Mouse (Mus musculus): ENCODE data around the gene Dazap1. TPM values are rescaled to one million over a fixed set of nuclear protein-coding genes. Genes with fewer than 3 reads are reported as not detected.
A peak's percentile ranks its signal among the peaks of the same experiment; 100 is the strongest.

Dazap1 gene
- polyA plus RNA-seq, 1 experiment from 2014 or later = 48.2 TPM

- Histone ChIP-seq H3K27me3 (ENCODE audit: poor library complexity, severe bottlenecking) (peaks cover 56% of the 10 kb centered on the region), H3K4me1 (peaks cover 60% of the 10 kb centered on the region), H3K9me3 (no peaks in the 10 kb centered on the region), H3K36me3 (replicated peaks) (peaks cover 5% of the 10 kb centered on the region; the same call in 1 of the 2 replicates), H3K4me3 (peak overlapping the region; percentile 76), H3K27ac (no peak overlapping the region)
- 80% methylated on average over 17 of the region's 17 CpGs for WGBS
- no peak for DNase-seq (ENCODE audit: extremely low spot score, low spot score)
These were observed 63.1 kb downstream of the Dazap1 start for GRCm38 (mm10) chr10:80324120-80325037.

DNA sequence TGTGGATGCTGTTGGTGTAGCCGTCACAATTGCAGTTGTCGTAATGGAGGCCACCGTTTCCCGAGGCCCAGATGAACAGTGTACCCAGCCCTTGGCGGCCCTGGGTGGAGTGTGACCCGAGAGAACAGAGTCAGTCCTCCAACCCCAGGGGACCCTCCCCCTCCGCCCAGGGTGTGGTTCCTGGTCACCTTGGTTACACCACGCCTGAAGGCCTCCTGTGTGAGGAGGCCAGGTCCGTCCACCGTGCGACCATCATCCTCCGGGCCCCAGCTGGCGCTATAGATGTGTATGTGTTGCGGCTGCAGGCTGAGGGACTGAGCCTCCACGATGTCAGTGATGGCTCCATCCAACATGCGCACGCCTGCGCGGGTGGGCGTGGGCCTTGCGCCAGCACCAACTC lies 63.8 kb downstream of the Dazap1 start:
- 89% methylated on average over 21 of the region's 21 CpGs for WGBS
- peaks cover 60% of the 10 kb centered on the region for H3K4me1 ChIP-seq

DNA sequence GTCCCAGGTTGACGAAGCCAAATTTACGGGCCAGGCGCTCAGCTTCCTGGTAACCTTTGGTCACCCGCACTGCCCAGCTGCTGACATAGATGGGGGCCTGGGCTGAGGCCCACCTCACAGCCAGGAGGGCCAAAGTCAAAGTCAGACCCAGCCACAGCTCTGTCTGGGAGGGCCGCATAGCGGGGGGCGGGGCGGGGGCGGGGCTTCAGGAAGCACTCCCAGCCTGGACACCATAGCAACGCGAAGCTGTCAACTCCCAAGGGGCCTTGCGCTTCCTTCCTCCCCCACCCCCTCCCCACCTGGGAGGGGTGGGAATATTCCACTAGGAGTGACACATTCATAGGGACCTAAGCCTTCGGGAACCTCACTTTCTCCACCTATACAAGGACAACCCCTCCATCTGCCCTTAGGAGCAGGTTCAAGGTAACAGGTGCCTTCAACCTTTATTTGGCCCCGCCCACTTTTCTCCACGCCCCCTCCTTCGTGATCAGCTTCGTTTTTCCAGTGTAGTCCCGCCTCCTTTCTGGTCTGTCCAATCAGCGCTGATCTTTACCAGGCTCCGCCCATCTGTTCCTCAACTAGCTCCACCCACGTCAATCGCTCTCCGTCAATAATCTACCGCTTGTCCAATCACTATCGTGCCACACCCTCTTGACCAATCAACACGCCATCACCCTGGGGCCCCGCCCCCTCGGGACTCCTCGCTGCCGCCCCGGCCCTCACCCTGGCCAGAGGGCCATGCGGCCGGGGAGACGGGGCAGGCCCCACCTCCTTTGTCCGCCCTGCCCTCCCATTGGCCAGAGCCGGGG lies 68.2 kb downstream of the Dazap1 start, which contains the start of the genes Pcsk4 and Reep6:
Gene Pcsk4, minus strand, starts transcription at position 226 of the 809 bp plus-strand sequence.
Gene Reep6, plus strand, starts transcription at position 681 of the 809 bp plus-strand sequence.
- Histone ChIP-seq H3K4me3 (peak within 1 kb of the TSS; percentile 56), H3K27ac (peak within 1 kb of the TSS; percentile 62)

More for the DNA sequence above, 63.8 kb downstream of the Dazap1 start:
- H3K27ac ChIP-seq = no peak overlapping the region
- H3K9me3 ChIP-seq = no peaks in the 10 kb centered on the region
- peaks cover 56% of the 10 kb centered on the region for H3K27me3 ChIP-seq (ENCODE audit: poor library complexity, severe bottlenecking)
- peak overlapping the region; percentile 14; the same call in 1 of the 2 replicates for H3K4me3 ChIP-seq
- no peak for DNase-seq (ENCODE audit: extremely low spot score, low spot score)
- H3K36me3 ChIP-seq (replicated peaks) = peaks cover 5% of the 10 kb centered on the region; the same call in 1 of the 2 replicates

DNA sequence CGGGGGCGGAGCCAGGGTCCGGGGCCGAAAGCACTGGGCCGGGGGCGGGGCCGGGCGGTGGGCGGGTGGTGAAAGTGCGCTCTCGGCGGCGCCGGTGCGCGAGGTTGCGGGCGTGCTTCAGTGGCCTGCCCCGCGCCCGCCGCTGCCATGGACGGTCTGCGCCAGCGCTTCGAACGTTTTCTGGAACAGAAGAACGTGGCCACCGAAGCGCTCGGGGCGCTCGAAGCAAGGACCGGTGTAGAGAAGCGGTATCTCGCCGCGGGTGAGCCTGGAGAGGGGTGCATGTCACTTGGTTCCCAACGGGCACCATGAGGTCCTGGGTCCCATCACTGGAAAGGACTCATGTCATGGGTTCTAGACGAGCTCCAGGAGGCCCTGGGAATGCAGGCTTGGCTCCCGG lies 68.8 kb downstream of the Dazap1 start:
- Histone ChIP-seq H3K9me3 (no peaks in the 10 kb centered on the region), H3K27me3 (ENCODE audit: poor library complexity, severe bottlenecking) (peaks cover 60% of the 10 kb centered on the region), H3K4me3 (peak overlapping the region; percentile 56), H3K27ac (peak overlapping the region; percentile 62), H3K36me3 (replicated peaks) (no peaks in the 10 kb centered on the region), H3K4me1 (peaks cover 35% of the 10 kb centered on the region)
- DNase-seq (ENCODE audit: extremely low spot score, low spot score) = no peak
- WGBS = 2% methylated on average over 40 of the region's 41 CpGs

More for the DNA sequence above, 68.2 kb downstream of the Dazap1 start, which contains the start of the genes Pcsk4 and Reep6:
- Histone ChIP-seq H3K27me3 (ENCODE audit: poor library complexity, severe bottlenecking) (peaks cover 61% of the 10 kb centered on the region), H3K9me3 (no peaks in the 10 kb centered on the region), H3K4me1 (peaks cover 41% of the 10 kb centered on the region), H3K36me3 (replicated peaks) (no peaks in the 10 kb centered on the region)
- peak; percentile 98 for DNase-seq (ENCODE audit: extremely low spot score, low spot score)
- 3% methylated on average over 36 of the region's 36 CpGs for whole genome bisulfite sequencing

GRCm38 (mm10) chr10:80330888-80331287 lies 69.6 kb downstream of the Dazap1 start:
- H3K4me1 ChIP-seq = peaks cover 31% of the 10 kb centered on the region
- peaks cover 62% of the 10 kb centered on the region for H3K27me3 ChIP-seq (ENCODE audit: poor library complexity, severe bottlenecking)

DNA sequence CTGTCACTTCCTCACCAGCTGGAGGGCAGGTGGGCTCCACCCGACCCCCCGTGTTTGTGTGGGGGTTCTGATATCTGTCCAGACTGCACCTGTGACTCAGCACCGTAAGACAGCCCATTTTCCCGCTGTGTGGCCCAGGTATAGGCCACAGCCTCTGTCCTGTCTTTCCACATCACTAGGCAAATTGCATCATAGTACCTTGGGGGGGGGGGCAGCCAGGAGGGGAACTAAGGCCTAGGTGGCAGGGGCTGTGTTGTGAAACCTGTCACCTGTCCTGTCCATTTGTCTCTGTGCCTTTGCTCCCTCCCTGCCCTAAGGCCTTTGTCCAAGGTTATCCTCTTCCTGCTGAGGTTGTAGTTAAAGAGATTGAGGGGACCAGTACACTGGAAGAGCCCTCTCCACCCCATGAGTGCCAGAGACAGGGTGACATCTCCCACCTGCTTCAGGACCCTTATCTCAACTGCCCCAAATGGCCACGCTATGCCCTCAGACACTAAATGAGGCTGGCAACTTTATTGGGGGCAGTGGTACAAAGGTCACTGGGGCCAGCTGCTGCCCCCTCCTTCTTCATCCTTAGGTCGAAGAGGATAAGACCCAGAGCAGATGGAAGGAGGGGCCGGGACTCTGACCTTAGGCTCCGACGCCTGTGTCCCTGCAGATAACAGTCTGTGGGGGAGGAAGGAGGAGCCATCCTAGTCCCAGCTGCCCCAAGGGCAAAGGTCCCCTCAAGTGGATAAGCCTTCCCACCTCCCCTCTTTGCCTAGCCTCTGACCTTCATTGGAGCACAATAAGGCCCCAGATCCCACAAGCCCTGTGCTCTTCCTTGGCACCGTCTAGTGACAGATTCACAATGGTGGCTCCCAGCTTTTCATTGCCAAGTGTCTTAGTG lies 70.6 kb downstream of the Dazap1 start:
- Histone ChIP-seq H3K9me3 (no peaks in the 10 kb centered on the region), H3K4me3 (no peak overlapping the region), H3K27me3 (ENCODE audit: poor library complexity, severe bottlenecking) (peaks cover 72% of the 10 kb centered on the region), H3K4me1 (peaks cover 31% of the 10 kb centered on the region), H3K27ac (no peak overlapping the region), H3K36me3 (replicated peaks) (peaks cover 4% of the 10 kb centered on the region)
- DNase-seq (ENCODE audit: extremely low spot score, low spot score) = no peak
- WGBS = 79% methylated on average over 10 of the region's 10 CpGs

More at GRCm38 (mm10) chr10:80330888-80331287, 69.6 kb downstream of the Dazap1 start:
- DNase-seq (ENCODE audit: extremely low spot score, low spot score) = no peak
- H3K36me3 ChIP-seq (replicated peaks) = peaks cover 4% of the 10 kb centered on the region
- H3K9me3 ChIP-seq = no peaks in the 10 kb centered on the region
- 76% methylated on average over 2 of the region's 2 CpGs for WGBS
- H3K27ac ChIP-seq = no peak overlapping the region
- peak overlapping the region; percentile 56; the same call in 1 of the 2 replicates for H3K4me3 ChIP-seq

GRCm38 (mm10) chr10:80332525-80332989 lies 71.3 kb downstream of the Dazap1 start:
- WGBS = 86% methylated on average over 5 of the region's 5 CpGs
- Histone ChIP-seq H3K9me3 (no peaks in the 10 kb centered on the region), H3K4me1 (peaks cover 31% of the 10 kb centered on the region), H3K4me3 (no peak overlapping the region), H3K27me3 (ENCODE audit: poor library complexity, severe bottlenecking) (peaks cover 71% of the 10 kb centered on the region), H3K36me3 (replicated peaks) (peaks cover 4% of the 10 kb centered on the region), H3K27ac (no peak overlapping the region)
- DNase-seq (ENCODE audit: extremely low spot score, low spot score) = no peak

DNA sequence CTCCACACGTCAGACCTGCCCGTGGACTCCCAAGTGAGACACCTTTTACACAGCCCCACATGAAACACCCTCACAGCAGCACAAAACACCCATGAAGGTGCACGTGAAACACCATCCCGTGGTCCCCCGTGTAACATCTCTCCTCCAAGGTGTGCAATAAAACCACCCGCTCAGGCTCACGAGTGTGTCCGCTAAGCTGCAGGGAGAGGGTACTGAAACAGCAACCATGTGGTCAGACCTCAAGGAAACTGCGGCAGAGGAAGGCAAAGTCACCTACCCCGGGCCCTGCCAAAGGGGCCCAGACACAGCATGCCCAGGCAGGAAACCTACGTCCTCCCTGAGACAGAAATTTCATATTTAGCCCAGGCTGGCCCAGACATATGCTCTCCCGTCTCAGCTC lies 75.0 kb downstream of the Dazap1 start:
- DNase-seq (ENCODE audit: extremely low spot score, low spot score) = no peak
- 90% methylated on average over 12 of the region's 12 CpGs for WGBS
- no peak overlapping the region for H3K4me3 ChIP-seq
- H3K27me3 ChIP-seq (ENCODE audit: poor library complexity, severe bottlenecking) = peaks cover 76% of the 10 kb centered on the region
- H3K27ac ChIP-seq = no peak overlapping the region
- H3K36me3 ChIP-seq (replicated peaks) = peaks cover 4% of the 10 kb centered on the region
- peaks cover 24% of the 10 kb centered on the region for H3K4me1 ChIP-seq
- no peaks in the 10 kb centered on the region for H3K9me3 ChIP-seq

Small RNA genes lying within 50 kb of the gene (microRNA-seq; reads per million reads assigned to microRNA genes)
- gene Mir6911 = not detected

Other genes starting within 250 kb of the Dazap1 start
- gene Arhgap45, start 244.8 kb upstream of the Dazap1 start, polyA plus RNA-seq (2016; fragmentation: Nextera tagmentation; extraction: Ambion mirVana) = 8.0 and 9.1 TPM in 2 replicates
- gene Polr2e, start 221.7 kb upstream of the Dazap1 start, polyA plus RNA-seq (2016; fragmentation: Nextera tagmentation; extraction: Ambion mirVana) = 279 and 286 TPM in 2 replicates
- gene Gpx4, start 214.3 kb upstream of the Dazap1 start, polyA plus RNA-seq (2016; fragmentation: Nextera tagmentation; extraction: Ambion mirVana) = 670 and 692 TPM in 2 replicates
- 14.7 and 15.6 TPM in 2 replicates for gene Sbno2, start 155.9 kb upstream of the Dazap1 start, polyA plus RNA-seq (2016; fragmentation: Nextera tagmentation; extraction: Ambion mirVana)
- gene Stk11, start 145.7 kb upstream of the Dazap1 start, polyA plus RNA-seq (2016; fragmentation: Nextera tagmentation; extraction: Ambion mirVana) = 14.4 and 18.1 TPM in 2 replicates
- gene Atp5d, start 122.9 kb upstream of the Dazap1 start, polyA plus RNA-seq (2016; fragmentation: Nextera tagmentation; extraction: Ambion mirVana) = 495 and 498 TPM in 2 replicates
- 6.8 and 7.3 TPM in 2 replicates for gene Cbarp, start 120.7 kb upstream of the Dazap1 start, polyA plus RNA-seq (2016; fragmentation: Nextera tagmentation; extraction: Ambion mirVana)
- 19.1 and 19.8 TPM in 2 replicates for gene Midn, start 113.2 kb upstream of the Dazap1 start, polyA plus RNA-seq (2016; fragmentation: Nextera tagmentation; extraction: Ambion mirVana)
- gene Cirbp, start 95.5 kb upstream of the Dazap1 start, polyA plus RNA-seq (2016; fragmentation: Nextera tagmentation; extraction: Ambion mirVana) = 90.9 and 116 TPM in 2 replicates
- 9.8 and 10.7 TPM in 2 replicates for gene 1600002K03Rik, start 88.5 kb upstream of the Dazap1 start, polyA plus RNA-seq (2016; fragmentation: Nextera tagmentation; extraction: Ambion mirVana)
- gene Efna2, start 82.0 kb upstream of the Dazap1 start, polyA plus RNA-seq (2016; fragmentation: Nextera tagmentation; extraction: Ambion mirVana) = 23.2 and 24.2 TPM in 2 replicates
- 89.4 and 98.3 TPM in 2 replicates for gene Mum1, start 35.1 kb upstream of the Dazap1 start, polyA plus RNA-seq (2016; fragmentation: Nextera tagmentation; extraction: Ambion mirVana)
- 309 and 314 TPM in 2 replicates for gene Ndufs7, start 12.4 kb upstream of the Dazap1 start, polyA plus RNA-seq (2016; fragmentation: Nextera tagmentation; extraction: Ambion mirVana)
- gene Gamt, start 474 bp upstream of the Dazap1 start, polyA plus RNA-seq (2016; fragmentation: Nextera tagmentation; extraction: Ambion mirVana) = 18.3 and 19.1 TPM in 2 replicates
- gene Rps15, start 31.0 kb downstream of the Dazap1 start, polyA plus RNA-seq (2016; fragmentation: Nextera tagmentation; extraction: Ambion mirVana) = 1,138 and 1,144 TPM in 2 replicates
- gene Apc2, start 34.5 kb downstream of the Dazap1 start, polyA plus RNA-seq (2016; fragmentation: Nextera tagmentation; extraction: Ambion mirVana) = 19.4 and 27.0 TPM in 2 replicates
- 56.4 and 60.2 TPM in 2 replicates for gene 2310011J03Rik, start 59.1 kb downstream of the Dazap1 start, polyA plus RNA-seq (2016; fragmentation: Nextera tagmentation; extraction: Ambion mirVana)
- gene Pcsk4, start 68.0 kb downstream of the Dazap1 start, polyA plus RNA-seq (2016; fragmentation: Nextera tagmentation; extraction: Ambion mirVana) = 5.7 and 6.7 TPM in 2 replicates
- 7.7 and 9.1 TPM in 2 replicates for gene Reep6, start 68.5 kb downstream of the Dazap1 start, polyA plus RNA-seq (2016; fragmentation: Nextera tagmentation; extraction: Ambion mirVana)
- gene Adamtsl5, start 86.9 kb downstream of the Dazap1 start, polyA plus RNA-seq (2016; fragmentation: Nextera tagmentation; extraction: Ambion mirVana) = 0.27 and 0.54 TPM in 2 replicates
- 0.43 and 0.71 TPM in 2 replicates for gene Plk5, start 95.0 kb downstream of the Dazap1 start, polyA plus RNA-seq (2016; fragmentation: Nextera tagmentation; extraction: Ambion mirVana)
- gene Mex3d, start 126.2 kb downstream of the Dazap1 start, polyA plus RNA-seq (2016; fragmentation: Nextera tagmentation; extraction: Ambion mirVana) = 6.8 and 7.0 TPM in 2 replicates
- gene Mbd3, start 138.1 kb downstream of the Dazap1 start, polyA plus RNA-seq (2016; fragmentation: Nextera tagmentation; extraction: Ambion mirVana) = 343 and 346 TPM in 2 replicates
- 625 and 631 TPM in 2 replicates for gene Uqcr11, start 145.3 kb downstream of the Dazap1 start, polyA plus RNA-seq (2016; fragmentation: Nextera tagmentation; extraction: Ambion mirVana)
- 191 and 199 TPM in 2 replicates for gene Tcf3, start 172.2 kb downstream of the Dazap1 start, polyA plus RNA-seq (2016; fragmentation: Nextera tagmentation; extraction: Ambion mirVana)
- 0.05 and 0.07 TPM in 2 replicates for gene Onecut3, start 233.3 kb downstream of the Dazap1 start, polyA plus RNA-seq (2016; fragmentation: Nextera tagmentation; extraction: Ambion mirVana)

Data from forebrain, embryonic 10.5 days (tissue).